Mouse (Mus musculus) splenic B cell, adult 2 months (primary cell): ENCODE measurements around the gene Tldc1.

ENCODE experiments used
- DNase-seq: peaks from one replicate; pipeline ENCODE4 v3.0.0-alpha.2; 2011; ENCODE audit warnings: low read depth, low spot score
- H3K27me3 ChIP-seq: 2 replicates; pipeline ENCODE4 v1.6.1; 2012; ENCODE audit warnings: mild to moderate bottlenecking, low read length, moderate library complexity, mixed read lengths; ENCODE audit not compliant: control insufficient read depth, poor library complexity, insufficient read depth, severe bottlenecking
- H3K36me3 ChIP-seq: 2 replicates; pipeline ENCODE4 v1.6.1; 2012; ENCODE audit warnings: mild to moderate bottlenecking, low read length, moderate library complexity, mixed read lengths; ENCODE audit not compliant: control insufficient read depth, poor library complexity, insufficient read depth, severe bottlenecking

Gene Tldc1

GRCm38 (mm10) chr8:119810127-119810868, 32.1 kb upstream of the Tldc1 start:
- peaks cover 9% of the 10 kb centered on the region for H3K36me3 ChIP-seq
- no peaks in the 10 kb centered on the region for H3K27me3 ChIP-seq
- DNase-seq = no peak

GRCm38 (mm10) chr8:119809620-119810019, 31.4 kb upstream of the Tldc1 start:
- no peaks in the 10 kb centered on the region for H3K27me3 ChIP-seq
- no peak for DNase-seq

GRCm38 (mm10) chr8:119807687-119808086, 29.5 kb upstream of the Tldc1 start:
- DNase-seq = no peak
- Histone ChIP-seq H3K36me3 (peaks cover 7% of the 10 kb centered on the region), H3K27me3 (no peaks in the 10 kb centered on the region)

More at GRCm38 (mm10) chr8:119809620-119810019, 31.4 kb upstream of the Tldc1 start:
- H3K36me3 ChIP-seq = peaks cover 9% of the 10 kb centered on the region

GRCm38 (mm10) chr8:119806422-119807263, 28.4 kb upstream of the Tldc1 start:
- peak; percentile 90 for DNase-seq
- peaks cover 7% of the 10 kb centered on the region for H3K36me3 ChIP-seq
- H3K27me3 ChIP-seq = no peaks in the 10 kb centered on the region

- H3K27me3 ChIP-seq = no peaks in the 10 kb centered on the region
- H3K36me3 ChIP-seq = peaks cover 7% of the 10 kb centered on the region
- DNase-seq = no peak
Measured at GRCm38 (mm10) chr8:119805275-119805674, 27.1 kb upstream of the Tldc1 start.

- Histone ChIP-seq H3K27me3 (no peaks in the 10 kb centered on the region), H3K36me3 (no peaks in the 10 kb centered on the region)
- DNase-seq = peak; percentile 51
Measured at GRCm38 (mm10) chr8:119802592-119802991, 24.4 kb upstream of the Tldc1 start.

- H3K27me3 ChIP-seq = no peaks in the 10 kb centered on the region
- no peaks in the 10 kb centered on the region for H3K36me3 ChIP-seq
- DNase-seq = no peak
Measured at GRCm38 (mm10) chr8:119801168-119801567, 23.0 kb upstream of the Tldc1 start.

GRCm38 (mm10) chr8:119798965-119799264, 20.7 kb upstream of the Tldc1 start:
- no peaks in the 10 kb centered on the region for H3K36me3 ChIP-seq
- no peak for DNase-seq
- no peaks in the 10 kb centered on the region for H3K27me3 ChIP-seq

- Histone ChIP-seq H3K36me3 (no peaks in the 10 kb centered on the region), H3K27me3 (no peaks in the 10 kb centered on the region)
- DNase-seq = peak; percentile 82
Measured at GRCm38 (mm10) chr8:119798170-119798964, 20.2 kb upstream of the Tldc1 start.

GRCm38 (mm10) chr8:119795651-119796050, 17.4 kb upstream of the Tldc1 start:
- DNase-seq = no peak
- H3K36me3 ChIP-seq = no peaks in the 10 kb centered on the region
- no peaks in the 10 kb centered on the region for H3K27me3 ChIP-seq

GRCm38 (mm10) chr8:119794689-119795088, 16.5 kb upstream of the Tldc1 start:
- H3K36me3 ChIP-seq = no peaks in the 10 kb centered on the region
- no peak for DNase-seq
- no peaks in the 10 kb centered on the region for H3K27me3 ChIP-seq

- DNase-seq = no peak
Measured at GRCm38 (mm10) chr8:119791804-119792704, 13.8 kb upstream of the Tldc1 start.

GRCm38 (mm10) chr8:119789581-119789980, 11.4 kb upstream of the Tldc1 start:
- no peak for DNase-seq
- H3K36me3 ChIP-seq = no peaks in the 10 kb centered on the region
- no peaks in the 10 kb centered on the region for H3K27me3 ChIP-seq

More at GRCm38 (mm10) chr8:119791804-119792704, 13.8 kb upstream of the Tldc1 start:
- no peaks in the 10 kb centered on the region for H3K27me3 ChIP-seq
- no peaks in the 10 kb centered on the region for H3K36me3 ChIP-seq
